Mouse (Mus musculus): ENCODE results near the gene Sp6.

DNA sequence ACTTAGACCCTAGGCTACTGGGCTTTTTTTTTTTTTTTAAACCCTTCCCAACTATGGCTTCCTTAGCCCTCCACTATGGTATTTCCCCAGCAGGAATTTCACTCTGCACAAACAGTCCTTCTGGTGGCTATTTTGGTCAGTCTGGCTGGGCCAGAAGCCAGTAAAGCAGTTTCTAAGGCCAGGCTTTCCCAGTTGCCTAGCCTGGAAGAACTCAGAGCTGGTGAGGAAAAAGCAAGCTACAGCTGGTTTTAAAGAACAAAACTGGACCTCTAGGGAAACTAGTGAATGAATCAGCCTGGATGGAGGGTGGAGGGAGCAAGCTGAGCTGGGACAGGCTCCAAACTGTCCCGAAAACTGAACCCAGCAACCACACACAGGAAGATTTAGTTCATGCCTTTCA is 43.4 kb upstream of the Sp6 start:
- TF ChIP-seq CTCF (IDR thresholded peaks at IDR 0.05; ENCODE audit: borderline replicate concordance, extremely low read depth, insufficient read depth, insufficient read length) (no peak), POLR2A (IDR thresholded peaks at IDR 0.05; ENCODE audit: borderline replicate concordance, extremely low read depth, insufficient read depth, insufficient read length, poor library complexity, severe bottlenecking) (no peak)
